Mouse (Mus musculus) CH12F3 (cell line): ENCODE results near the gene Pnkd.

ENCODE experiments used
- in situ Hi-C: fragments of 300-500 bp; cut with MboI; formaldehyde crosslinking; loops from 2 replicates; pipeline ENCODE4 v1.14.3; 2020; ENCODE audit warnings: low sequenced_read_pairs

Pnkd gene

DNA sequence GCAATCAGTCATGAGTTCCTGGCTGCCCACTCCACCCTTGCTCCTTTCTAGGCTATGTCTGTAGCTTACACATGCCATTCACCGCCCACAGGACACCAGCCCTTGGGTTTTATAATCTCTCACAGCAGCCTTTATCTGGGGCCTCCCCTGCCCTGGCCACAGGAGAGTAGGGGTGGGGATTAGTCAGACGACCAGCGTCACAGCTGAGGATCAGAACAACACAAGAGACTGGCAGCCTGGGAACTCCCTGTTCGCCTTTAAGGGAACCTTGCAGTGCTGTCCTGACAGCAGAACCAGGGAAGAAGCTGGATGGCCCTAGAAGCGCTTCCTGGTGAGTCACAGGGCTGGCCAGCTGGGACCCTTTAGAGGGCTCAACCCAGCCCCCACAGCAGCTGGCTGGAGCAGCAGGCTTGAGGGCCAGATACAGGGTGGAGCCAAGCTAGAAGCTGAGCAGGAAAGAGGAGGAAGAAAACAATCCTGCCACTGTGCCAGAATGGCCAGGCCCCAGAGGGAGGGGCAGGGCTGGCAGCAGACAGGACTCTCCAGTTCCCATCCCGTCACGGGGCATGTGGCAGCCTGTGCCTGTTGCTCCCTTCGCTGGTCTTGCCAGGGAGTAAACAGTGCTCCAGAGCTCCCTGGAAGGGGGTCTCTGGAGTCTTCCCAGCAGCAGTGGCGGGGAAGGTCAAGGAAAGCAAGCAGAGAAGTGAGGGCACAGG, 10.9 kb downstream of the Pnkd start:
- in situ Hi-C loops: no loop called here

DNA sequence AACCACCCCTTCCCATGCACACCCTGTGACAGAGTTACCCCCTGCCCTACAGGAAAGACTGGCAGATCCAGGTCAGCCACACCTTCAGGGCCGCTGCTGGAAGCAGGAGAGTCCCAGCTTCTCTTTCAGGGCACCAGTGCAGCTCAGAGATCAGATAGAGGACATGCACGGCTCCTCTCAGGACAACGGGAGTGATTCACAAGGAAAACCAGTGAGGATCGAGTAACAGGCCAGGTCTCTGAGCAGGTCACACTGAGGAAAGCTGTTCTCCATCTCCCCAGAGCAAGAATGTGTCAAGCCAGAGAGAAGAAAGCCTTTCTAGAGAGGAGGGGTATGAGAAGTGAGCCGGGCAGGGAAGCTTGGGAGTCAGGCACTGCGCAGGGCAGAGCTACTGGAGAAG, 11.7 kb downstream of the Pnkd start:
- in situ Hi-C loops: no loop called here

DNA sequence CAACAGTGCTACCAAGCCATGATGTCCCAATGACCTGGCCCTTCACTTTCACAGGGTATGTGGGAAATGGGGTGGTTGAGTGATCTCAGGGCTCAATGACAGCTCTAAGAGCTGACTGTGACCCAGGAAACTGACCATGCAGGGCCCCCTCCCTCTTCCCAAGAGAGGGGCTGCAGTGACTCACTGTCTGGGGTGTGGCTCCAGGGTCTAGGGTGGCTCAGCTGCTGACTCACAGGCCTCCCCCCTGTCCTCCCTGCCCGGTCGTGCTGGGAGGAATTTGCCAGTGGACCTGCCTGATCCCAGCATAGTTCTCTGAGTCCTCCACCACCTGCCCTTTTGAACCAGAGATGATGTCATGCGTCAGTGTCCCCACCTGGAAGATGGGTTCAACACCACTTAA, 12.5 kb downstream of the Pnkd start:
- in situ Hi-C loops: no loop called here

DNA sequence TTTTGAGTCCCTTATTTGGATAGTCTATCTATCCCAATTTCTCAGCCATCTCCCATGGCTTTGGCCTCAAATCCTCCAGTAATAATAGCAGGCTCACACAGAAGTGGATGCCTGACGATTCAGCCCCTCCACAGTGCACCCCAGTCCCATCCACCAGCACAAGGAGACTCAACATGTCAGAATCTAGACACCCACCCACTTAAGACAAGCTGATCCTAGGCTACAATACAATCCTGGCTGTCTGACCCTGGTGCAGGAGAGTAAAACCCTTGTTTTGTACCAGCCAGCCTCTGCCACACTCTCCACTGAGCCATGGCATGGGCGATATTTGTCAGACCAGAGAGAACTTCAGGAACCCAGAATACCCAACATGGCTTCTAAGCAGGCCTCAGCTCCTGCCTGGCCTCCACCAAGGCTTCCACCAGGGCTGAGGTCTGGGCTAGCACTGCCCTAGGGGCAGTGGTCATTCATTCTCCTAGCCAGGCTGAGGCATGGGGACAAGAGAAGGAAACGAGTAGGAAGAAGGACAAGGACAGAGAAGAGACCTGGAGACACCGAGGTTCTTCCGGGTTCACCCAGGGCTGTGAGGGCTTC, 13.5 kb downstream of the Pnkd start:
- in situ Hi-C loops: no loop called here

DNA sequence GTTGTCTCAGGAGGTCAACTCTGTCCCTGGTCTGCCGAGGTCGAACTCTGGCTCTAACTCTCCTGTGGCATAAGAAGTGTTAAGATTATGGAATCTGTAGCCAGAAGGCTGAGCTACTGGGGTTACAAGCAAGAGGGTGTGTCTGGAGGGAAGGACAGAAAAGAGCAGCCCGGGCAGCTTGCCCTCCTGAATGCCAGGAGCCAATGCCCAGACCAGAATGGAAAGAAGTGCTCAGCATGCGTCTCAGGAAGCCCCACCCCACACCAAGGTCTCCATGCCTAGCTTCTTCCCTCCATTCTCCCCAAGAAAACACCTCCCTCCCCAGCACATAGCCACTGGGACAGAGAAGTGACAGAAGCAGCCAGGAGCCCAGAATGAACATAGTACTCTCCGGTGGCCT, 14.3 kb downstream of the Pnkd start:
- in situ Hi-C loops: no loop called here

DNA sequence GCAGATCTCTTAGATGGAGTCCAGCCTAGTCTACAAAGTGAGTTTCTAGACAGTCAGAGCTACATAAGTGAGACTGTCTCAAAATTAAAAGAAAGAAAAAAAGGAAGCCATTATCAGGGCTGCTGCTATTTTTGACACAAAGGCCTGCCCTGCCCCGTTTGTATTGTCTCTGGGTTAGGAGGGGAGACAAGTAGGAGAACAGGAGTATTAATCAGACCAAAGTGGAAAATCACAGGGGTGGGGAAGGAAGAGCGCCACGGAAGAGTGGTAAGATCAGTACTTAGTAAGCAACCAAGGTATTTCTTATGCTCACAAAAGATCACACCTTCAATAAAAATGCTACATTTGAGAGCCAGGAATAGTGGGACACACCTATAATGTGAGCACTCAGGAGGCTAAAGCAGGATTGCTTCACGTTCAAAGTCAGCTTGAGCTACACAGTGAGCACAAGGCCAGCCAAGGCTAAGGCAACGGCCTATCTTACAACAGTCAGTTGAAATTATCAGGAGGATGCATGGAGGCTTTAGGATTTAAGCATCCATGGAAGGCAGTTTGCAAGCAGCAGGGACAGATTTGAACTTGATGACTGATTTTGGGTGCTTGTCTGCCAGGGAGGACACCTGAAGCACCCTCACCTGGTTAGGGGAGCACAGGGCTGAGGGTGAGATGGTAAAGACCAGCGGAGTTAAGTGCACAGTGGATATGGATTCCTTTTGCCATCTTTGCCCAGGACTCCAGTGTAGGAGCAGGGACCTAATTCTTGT, 15.8 kb downstream of the Pnkd start:
- in situ Hi-C loops: no loop called here

DNA sequence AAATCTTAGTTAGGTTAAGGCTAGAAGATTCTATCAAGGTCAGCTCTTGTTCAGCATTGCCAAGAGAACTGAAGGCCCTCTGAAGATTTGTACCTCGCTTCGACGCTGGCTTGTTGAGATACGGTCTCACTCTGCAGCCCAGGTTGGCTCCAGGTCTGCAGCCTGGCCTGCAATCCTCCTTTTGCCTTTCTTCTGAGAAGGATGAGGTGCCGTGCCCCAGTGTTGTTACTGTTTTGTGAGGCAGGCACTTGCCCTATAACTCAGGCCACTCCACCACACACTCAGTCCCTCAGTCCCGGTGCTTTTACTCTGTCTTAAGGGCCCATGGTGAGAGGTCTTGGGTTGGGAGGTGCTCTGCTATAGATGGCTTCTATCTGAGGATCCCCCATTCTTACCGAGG, 17.5 kb downstream of the Pnkd start:
- in situ Hi-C loops: no loop called here

DNA sequence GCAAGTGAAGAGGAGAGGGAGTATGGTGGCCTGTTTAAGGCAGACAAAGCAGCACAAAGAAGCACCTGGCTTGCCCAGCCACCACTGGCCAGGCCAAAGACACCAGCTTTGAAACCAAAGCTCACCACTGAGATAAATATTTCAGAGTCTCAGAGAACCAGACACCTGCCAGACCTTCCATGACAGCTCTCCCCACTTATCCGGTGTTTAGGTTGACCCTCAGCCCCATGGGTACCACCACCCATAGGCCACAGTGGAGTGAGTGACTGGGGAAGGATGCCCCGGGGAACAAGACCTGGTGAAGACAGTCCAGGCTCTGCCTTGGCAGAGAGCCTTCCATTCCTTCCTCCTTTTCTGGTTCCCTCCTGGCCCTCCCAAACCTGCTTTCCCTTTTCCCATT, 18.1 kb downstream of the Pnkd start:
- in situ Hi-C loops: no loop called here

DNA sequence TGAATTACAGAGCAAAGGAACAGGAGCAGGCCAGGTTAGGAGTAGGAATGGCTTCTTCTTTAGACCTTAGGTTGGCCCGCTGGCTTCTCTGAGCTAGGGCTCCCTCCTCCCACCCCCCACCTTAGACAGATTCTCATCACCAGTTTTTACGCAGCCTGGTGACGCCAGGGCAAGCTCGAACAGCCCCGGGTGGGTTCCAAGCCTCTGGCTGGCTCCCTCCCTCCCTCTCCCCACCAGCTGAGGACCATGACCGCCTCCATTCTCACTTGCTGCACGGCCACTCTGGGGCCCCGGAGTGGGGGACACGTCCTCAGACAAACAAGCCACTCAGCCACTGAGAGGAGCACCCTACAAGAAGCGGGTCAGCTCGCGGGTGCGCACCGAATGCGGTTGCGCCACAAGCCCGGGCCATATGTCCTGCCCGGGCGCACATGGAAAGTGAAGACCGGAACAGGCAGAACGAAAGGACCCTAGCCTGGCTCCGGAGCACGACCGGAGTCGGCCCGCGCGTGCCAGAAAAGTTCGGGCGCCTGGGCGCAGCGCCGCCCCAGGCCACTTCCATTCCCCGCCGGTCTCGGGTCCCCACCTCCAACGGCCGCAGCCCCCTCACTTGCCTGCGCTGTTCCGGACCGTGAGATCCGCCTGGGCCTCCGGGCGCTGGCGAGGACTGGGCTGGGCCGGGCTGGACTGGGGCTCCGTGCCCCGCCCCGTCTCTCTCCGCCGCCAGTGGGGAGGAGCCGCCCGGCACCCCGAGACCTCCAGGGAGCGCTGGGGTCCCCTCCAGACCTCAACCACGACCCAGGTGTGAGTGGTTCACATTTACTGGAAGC, 19.0 kb downstream of the Pnkd start:
- in situ Hi-C loops: no loop called here

DNA sequence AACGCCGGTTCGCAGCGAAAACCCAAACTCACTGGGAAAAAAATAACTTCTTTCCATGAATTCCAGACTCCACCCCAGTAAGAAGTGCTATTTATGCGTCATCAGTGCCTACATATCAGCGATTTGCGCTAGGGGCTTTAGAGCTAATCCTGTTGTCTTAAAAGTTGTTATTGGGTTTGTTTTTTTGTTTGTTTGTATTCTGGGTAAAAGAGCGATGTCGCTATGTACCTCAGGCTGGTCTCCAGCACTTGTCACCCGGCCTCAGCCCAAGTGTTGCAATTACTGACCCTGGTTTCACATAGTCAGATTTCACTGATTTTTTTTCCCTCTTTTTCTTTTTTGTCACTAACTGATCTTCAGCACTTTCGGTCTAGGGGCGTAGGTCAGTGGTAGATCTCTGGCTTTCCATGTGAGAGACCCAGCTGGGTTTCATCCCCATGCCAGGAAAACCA, 19.6 kb downstream of the Pnkd start:
- in situ Hi-C loops: no loop called here

DNA sequence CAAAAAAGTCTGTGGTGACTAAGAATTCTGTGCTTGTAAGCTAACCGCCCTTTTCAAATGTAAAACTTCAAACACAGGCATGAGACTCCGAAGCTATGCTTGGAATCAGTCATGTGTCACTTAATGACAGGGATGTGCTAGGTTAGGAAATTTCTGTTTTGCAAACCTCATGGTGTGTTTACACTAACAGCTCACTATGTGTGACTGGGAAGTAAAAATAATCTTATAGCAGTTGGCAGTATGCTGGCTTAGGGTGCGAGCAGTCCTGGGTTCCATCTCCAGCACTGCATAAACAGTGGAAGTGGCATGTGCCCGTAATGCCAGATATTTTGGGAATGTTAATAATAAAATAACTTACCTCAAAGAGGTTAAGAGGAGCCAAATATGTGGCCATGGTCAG, 20.2 kb downstream of the Pnkd start:
- in situ Hi-C loops: no loop called here

DNA sequence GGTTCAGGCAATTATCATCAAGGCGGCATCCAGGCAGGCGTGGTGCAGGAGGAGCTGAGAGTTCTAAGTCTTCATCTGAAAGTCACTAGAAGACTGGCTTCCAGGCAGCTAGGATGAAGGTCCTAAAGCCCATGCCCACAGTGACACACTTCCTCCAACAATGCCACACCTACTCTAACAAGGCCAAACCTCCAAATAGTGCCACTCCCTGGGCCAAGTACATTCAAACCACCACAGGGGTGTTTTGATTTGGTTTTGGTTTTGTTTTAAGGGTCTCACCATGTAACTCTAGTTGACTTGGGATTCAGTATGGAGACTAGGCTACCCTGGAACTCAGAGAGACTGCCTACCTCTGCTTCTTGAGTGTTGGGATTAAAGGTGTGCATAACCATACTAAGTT, 20.8 kb downstream of the Pnkd start, which contains the start of gene Tmbim1:
TSS of gene Tmbim1 (minus strand) at position 101 of the 400 bp plus-strand sequence.
- in situ Hi-C loops: no loop called here

DNA sequence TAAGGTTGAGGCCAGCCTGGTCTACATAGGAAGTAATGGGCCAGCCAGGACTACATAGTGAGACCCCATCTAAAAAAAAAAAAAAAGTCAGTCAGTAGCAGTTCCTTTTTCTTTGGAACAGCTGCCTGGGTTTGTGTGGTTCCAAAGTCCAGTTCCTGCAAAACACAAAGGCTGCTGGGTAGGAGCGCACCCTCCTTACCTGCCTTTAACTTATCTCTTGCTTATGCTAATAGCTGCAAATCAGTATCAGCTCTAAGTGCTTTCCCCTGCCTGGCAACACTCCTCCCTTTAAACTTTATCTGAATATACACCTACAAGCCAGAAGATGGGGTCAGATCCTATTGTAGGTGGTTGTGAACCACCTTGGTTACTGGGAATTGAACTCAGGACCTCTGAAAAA, 22.4 kb downstream of the Pnkd start:
- in situ Hi-C loops: no loop called here

DNA sequence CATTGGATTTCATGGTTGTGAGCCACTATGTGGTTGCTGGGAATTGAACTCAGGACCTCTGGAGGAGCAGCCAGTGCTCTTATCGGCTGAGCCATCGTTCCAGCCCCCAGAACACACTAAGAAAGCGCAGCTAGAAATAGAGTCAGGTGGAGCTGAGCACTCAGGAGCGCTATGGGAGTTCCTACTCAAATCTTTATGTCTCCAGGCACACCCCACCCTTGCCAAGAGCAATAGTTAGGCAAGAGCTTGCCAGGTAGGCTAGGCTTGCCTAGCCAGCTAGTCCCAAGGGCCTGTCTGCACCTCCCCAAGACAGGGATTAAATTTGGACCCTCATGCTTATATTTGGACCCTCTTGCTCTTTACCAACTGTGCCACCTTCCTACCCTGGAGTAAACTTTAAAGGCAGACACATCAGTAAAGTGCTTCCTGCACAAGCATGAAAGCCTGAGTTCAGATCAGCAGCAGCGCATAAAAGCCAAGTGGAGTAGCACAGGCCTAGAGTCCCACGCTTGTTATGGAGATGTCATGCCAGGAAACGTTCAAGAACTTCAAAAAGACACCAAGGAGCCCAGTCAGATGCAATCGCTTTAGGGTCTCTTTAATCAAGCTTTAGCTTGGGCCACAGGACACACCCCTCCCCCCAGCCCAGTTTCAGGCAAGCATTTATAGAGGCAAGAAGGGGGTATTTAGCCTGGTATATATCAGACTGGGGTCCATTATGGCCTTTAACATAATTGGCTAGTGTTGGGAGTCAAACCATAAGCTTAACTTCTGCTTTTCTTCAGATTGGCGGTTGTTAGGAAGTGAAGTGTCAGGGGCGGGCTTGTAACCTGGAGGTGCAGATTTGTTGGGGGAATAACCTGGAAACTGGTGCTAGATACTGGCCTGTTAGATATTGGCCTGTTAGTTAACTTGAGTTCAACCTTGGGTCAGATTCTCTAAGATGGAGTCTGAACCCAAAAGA, 23.6 kb downstream of the Pnkd start:
- in situ Hi-C loops: no loop called here

DNA sequence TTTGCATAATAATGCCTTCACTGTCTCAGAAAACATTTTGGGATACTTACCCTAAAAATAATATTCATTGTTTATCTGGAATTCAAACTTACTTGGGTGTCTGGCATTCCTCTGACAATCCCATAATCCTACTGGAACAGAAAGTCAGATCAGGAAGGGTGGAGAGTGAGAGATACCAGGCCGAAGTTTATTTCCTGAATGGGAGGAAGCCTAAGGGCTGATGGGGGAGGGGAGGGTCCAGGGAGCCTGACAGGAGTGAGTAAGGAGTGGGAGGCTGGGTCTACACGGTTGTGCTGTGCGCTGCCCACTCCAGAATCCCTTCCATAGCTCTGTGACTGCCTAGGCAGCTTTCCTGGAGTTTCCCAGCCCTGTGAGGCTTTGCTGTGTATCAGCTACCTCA, 25.0 kb downstream of the Pnkd start:
- in situ Hi-C loops: no loop called here

DNA sequence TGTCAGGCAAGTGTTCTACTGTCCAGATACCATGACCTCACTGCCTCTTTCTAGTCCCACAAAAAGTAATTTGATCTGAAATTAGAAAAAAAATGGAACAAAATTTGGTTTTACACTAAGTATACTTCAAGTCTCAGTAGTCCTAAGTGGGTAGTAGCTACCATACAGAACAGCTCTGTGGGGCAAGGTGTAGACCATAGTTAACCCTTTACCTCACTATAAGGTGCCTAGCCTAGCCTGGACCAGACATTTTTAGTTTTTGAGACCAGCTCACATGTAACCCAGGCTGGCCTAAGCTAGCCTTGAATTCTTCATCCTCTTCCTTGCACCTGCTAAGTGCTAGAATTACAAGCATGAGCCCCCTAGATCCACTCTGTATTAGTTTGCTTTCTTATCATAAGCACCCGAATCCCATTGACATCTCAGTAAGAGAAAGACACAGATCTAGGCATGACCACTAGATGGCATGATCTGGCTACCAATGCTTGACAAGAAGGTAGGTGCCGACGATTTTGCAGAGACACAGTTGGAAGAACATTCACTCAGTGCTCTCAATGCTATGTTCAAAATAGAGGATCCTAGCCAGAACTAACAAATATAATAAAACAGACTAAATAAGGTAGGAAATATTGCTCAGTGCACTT, 28.4 kb downstream of the Pnkd start:
- in situ Hi-C loops: no loop called here

DNA sequence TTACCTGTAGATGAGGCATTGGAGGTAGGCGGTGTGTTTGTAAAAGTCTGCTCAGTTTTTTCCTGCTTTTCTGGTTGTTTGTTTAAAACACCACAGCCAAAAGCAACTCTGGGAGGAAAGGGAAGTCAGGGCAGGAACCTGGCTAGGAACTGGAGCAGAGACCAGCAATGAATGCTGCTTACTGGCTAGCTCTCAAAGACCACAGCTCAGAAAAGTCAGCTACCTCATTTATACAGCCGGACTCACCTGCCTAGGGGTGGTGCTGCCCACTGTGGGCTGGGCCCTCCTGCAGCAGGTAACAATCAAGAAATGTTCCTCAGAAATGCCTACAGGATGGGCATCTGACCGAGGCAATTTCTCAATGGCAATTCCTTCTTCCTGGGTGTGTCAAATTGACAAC, 30.1 kb downstream of the Pnkd start:
- in situ Hi-C loops: no loop called here

DNA sequence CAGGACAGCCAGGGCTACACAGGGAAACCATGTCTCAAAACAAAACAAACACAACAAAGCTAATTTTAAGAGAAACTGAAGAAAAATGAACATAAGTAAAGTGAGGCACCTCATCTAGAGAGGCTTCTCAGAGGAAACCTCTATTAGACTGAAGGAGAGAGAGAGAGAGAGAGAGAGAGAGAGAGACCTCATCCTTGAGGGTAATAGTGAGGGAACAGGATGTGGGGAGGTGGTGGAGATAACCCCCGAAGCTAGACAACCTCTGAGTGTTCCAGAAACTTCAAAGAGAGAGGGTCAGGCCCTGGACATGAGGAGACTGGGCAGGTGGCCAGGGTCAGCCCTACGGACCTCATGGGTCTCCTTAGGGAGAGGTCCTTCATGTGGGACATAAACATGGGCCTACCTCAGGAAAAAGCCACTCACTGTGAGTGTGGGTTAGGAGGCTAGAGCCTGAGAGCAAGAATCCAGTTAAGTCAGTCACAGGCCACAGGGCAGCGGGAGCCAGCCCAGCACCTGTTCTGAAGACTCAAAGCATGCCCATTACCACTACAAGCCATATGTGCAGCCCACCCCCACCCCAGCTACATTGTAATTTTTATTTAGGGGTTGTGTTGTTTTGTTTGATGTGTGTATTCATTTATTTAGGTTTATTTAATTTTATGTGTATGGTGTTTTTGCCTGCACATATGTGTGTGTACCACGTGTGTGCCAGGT, 31.5 kb downstream of the Pnkd start:
- in situ Hi-C loops: no loop called here

DNA sequence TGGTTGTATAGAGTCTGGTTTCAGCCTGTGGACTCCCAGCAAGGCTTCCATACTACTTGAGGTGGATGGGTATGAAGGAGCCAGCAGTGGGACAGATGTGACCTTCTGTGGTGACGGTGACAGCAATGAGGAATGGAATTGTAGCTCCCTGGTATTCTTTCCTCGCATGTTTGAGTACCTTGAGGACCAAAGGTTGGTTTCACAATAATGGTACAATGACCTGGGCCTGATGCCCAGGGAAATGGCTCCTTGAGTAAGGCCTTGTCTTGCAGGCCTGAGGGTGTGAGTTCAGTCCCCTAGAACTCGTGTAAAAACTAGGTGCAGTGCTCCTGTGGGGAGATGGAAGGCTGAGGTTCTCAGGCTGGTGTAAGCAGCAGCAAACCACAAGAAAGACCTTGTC, 34.0 kb downstream of the Pnkd start:
- in situ Hi-C loops: no loop called here
